Mouse (Mus musculus): ENCODE data around the gene Rpl37. TPM values are rescaled to one million over a fixed set of nuclear protein-coding genes. Genes with fewer than 3 reads are reported as not detected.

Rpl37 gene
- 360 and 431 TPM in 2 replicates for polyA plus RNA-seq (2015; fragmentation: Nextera tagmentation; extraction: Ambion mirVana)

DNA sequence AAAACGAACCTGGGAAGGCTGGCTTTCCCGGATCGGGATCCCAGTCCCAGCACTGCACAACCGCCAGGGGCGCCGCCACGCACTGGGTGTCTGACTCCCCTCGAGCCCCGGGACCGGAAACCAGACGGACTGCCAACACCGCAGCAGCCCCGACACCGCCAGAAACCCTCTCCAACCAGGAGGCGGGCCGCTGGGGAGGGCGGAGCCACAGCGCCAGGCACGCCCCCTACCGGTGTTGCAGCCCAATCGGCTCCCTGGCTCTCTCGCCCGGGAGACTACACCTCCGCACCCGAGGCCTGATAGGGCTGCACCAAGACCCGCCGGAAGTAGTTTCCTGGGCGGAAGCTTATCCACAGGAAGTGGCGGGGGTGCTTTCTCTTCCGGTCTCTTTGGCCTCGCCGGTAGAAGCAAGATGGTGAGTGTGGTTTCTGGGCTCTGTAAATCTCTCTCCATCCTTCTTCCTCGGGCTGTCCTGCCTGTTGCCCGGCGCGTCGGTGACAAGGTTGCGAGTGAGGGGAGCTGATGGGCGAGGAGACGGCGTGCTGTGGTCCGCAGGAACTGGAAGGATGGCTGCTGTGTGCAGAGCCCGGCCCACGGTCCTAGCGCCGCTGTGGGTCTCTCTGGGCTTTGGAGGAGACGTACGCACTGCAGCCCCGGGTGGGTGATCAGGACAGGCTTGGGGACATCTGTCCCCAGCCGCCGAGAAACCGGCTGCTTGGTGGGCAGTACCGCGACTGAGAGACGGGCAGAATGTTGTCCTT is at the start of gene Rpl37:
Gene Rpl37, plus strand, starts transcription at position 376 of the 761 bp plus-strand sequence.

GRCm38 (mm10) chr15:5107686-5108654 is 8.5 kb upstream of the Rpl37 start, which contains the start of gene Card6:
Gene Card6 (minus strand): TSS chr15:5108539.

GRCm38 (mm10) chr15:5143361-5144020 is 27.0 kb downstream of the Rpl37 start, which contains the start of gene Prkaa1:
Gene Prkaa1 (plus strand): TSS chr15:5143861.

Other genes starting within 250 kb of the Rpl37 start
- gene Mroh2b, start 217.9 kb upstream of the Rpl37 start, polyA plus RNA-seq (2015; fragmentation: Nextera tagmentation; extraction: Ambion mirVana), result not detected in 2 replicates
- gene C7, start 52.9 kb upstream of the Rpl37 start, polyA plus RNA-seq (2015; fragmentation: Nextera tagmentation; extraction: Ambion mirVana), result not detected in 2 replicates
- 0.71 and 0.79 TPM in 2 replicates for gene Card6, start 8.1 kb upstream of the Rpl37 start, polyA plus RNA-seq (2015; fragmentation: Nextera tagmentation; extraction: Ambion mirVana)
- 12.6 and 13.6 TPM in 2 replicates for gene Prkaa1, start 27.2 kb downstream of the Rpl37 start, polyA plus RNA-seq (2015; fragmentation: Nextera tagmentation; extraction: Ambion mirVana)
- gene Ttc33, start 68.9 kb downstream of the Rpl37 start, polyA plus RNA-seq (2015; fragmentation: Nextera tagmentation; extraction: Ambion mirVana), result 42.5 and 45.6 TPM in 2 replicates
- 6.7 and 6.8 TPM in 2 replicates for gene Ptger4, start 127.5 kb downstream of the Rpl37 start, polyA plus RNA-seq (2015; fragmentation: Nextera tagmentation; extraction: Ambion mirVana)